Mouse (Mus musculus): Measurements from ENCODE around the gene Kank4.

DNA sequence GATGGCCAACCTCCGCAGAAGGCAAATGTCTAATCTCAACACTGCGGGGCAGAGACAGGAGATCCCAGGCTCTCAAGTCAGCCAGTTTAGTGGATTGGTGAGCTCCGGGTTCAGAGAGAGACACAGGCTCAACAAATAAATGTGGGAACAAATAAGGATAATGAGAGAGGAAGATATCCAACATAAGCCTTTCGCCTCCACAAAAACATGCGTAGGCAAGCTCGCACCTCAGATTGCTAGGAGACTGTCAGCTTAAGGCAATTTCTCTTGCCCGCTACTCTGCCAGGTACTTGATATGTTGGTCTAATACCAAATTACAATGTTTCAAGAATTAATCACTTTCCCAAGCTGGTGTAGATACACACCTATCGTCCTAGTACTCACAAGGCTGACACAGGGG is 106.4 kb downstream of the Kank4 start:
- TF ChIP-seq POLR2A (IDR thresholded peaks at IDR 0.05; ENCODE audit: insufficient read depth, low read length) (no peak), EP300 (IDR thresholded peaks at IDR 0.05; ENCODE audit: insufficient read depth, low read depth, low read length) (no peak), CTCF (IDR thresholded peaks at IDR 0.05; ENCODE audit: low read depth, low read length) (no peak)

All from ES-Bruce4 (cell line).